Comparison of ENCODE assay signal across 22 mouse cellular contexts in genomic region chr12:31299676-31300197, GRCm38 (mm10). TPM values are rescaled to one million over a fixed set of nuclear protein-coding genes. Genes with fewer than 3 reads are reported as not detected.
A peak's percentile ranks its signal among the peaks of the same experiment; 100 is the strongest.
DNase-seq lines count a peak whose midpoint lies in the region; ATAC-seq and TF ChIP-seq lines count a peak whose summit lies in the region.
"Had no signal": no experiment of that assay in that cellular context is flagged by ENCODE, and none has a peak within 500 bp of the region (broad histone marks: within the 10 kb centered on the region; RNA-seq: fewer than 3 reads in every experiment).

No protein-coding gene starts in this region.

- no peak for TF ChIP-seq CTCF in intestine, postnatal 0 days (IDR thresholded peaks at IDR 0.05; ENCODE audit: low read depth)

- H3K9me3 ChIP-seq in heart, embryonic 13.5 days: no peaks in the 10 kb centered on the region
- H3K9me3 ChIP-seq in midbrain, embryonic 13.5 days: no peaks in the 10 kb centered on the region
- no peaks in the 10 kb centered on the region for H3K9me3 ChIP-seq in intestine, postnatal 0 days (ENCODE audit: control insufficient read depth)
- H3K9me3 ChIP-seq: kidney, embryonic 15.5 days; midbrain, embryonic 10.5 days had no signal

- H3K4me1 ChIP-seq in heart, embryonic 13.5 days: peaks cover 51% of the 10 kb centered on the region
- no peaks in the 10 kb centered on the region for H3K4me1 ChIP-seq in midbrain, embryonic 13.5 days (replicated peaks)
- H3K4me1 ChIP-seq in intestine, postnatal 0 days (replicated peaks; ENCODE audit: control insufficient read depth, insufficient read depth, low read length): 0 out of 2 replicates have a peak, but pooled peaks cover 3% of the 10 kb centered on the region

- peak; percentile 57 for ATAC-seq in heart, embryonic 13.5 days (ENCODE audit: extremely low read depth, insufficient number of reproducible peaks, low FRiP score, low TSS enrichment)
- ATAC-seq in midbrain, embryonic 13.5 days: no peak
- no peak for ATAC-seq in intestine, postnatal 0 days
- ATAC-seq: forebrain, embryonic 14.5 days; inflammation-experienced regulatory T-cells, adult 6 months had no signal

- peaks cover 98% of the 10 kb centered on the region for H3K36me3 ChIP-seq in heart, embryonic 13.5 days
- H3K36me3 ChIP-seq in midbrain, embryonic 13.5 days: no peaks in the 10 kb centered on the region
- peaks cover 33% of the 10 kb centered on the region for H3K36me3 ChIP-seq in intestine, postnatal 0 days (ENCODE audit: control insufficient read depth, insufficient read depth)
- H3K36me3 ChIP-seq: midbrain, embryonic 10.5 days had no signal

- DNase-seq in heart, adult 11 months: peak; percentile 96
- DNase-seq in heart, postnatal 25 days (ENCODE audit: low spot score): no peak
- DNase-seq in adrenal gland, postnatal 36 days: peak; percentile 83 to 86
- peak; percentile 36 for DNase-seq in lung, postnatal 10 days
- no peak for DNase-seq in right cerebral cortex, postnatal 36 days (ENCODE audit: low spot score in 2 of 2)
- DNase-seq: cerebellum, adult 9-11 months; lung, embryonic 14.5 days; retina, postnatal 1 day; spleen, adult 18-20 months; thymus, postnatal 4 days had no signal

- no peak overlapping the region for H3K4me3 ChIP-seq in heart, embryonic 13.5 days
- no peak overlapping the region for H3K4me3 ChIP-seq in midbrain, embryonic 13.5 days (replicated peaks)
- H3K4me3 ChIP-seq in intestine, postnatal 0 days (ENCODE audit: low read depth, low read length): no peak overlapping the region
- H3K4me3 ChIP-seq: kidney, embryonic 15.5 days; midbrain, embryonic 10.5 days had no signal

- intact Hi-C loops in heart, postnatal 25 days (cut with DNase I): loop anchor here (5.0 to 10.0 kb wide), 2 partner anchors 32 to 175 kb away; partner anchors contain the start of gene Lamb1

- peak overlapping the region; percentile 85 for H3K27ac ChIP-seq in heart, embryonic 13.5 days (replicated peaks)
- H3K27ac ChIP-seq in midbrain, embryonic 13.5 days: no peak overlapping the region
- no peak overlapping the region for H3K27ac ChIP-seq in intestine, postnatal 0 days (ENCODE audit: low read depth, low read length)
- H3K27ac ChIP-seq: kidney, embryonic 15.5 days; midbrain, embryonic 10.5 days had no signal

- H3K27me3 ChIP-seq in heart, embryonic 13.5 days (replicated peaks): no peaks in the 10 kb centered on the region
- H3K27me3 ChIP-seq in midbrain, embryonic 13.5 days: no peaks in the 10 kb centered on the region
- H3K27me3 ChIP-seq in intestine, postnatal 0 days (replicated peaks; ENCODE audit: control insufficient read depth, insufficient read depth, low read length): no peaks in the 10 kb centered on the region
- H3K27me3 ChIP-seq: kidney, embryonic 15.5 days had no signal

- H3K9ac ChIP-seq in heart, embryonic 13.5 days: peak overlapping the region; percentile 63
- H3K9ac ChIP-seq in midbrain, embryonic 13.5 days (replicated peaks): no peak overlapping the region
- H3K9ac ChIP-seq in intestine, postnatal 0 days (ENCODE audit: low read depth, low read length): no peak overlapping the region
- H3K9ac ChIP-seq: kidney, embryonic 15.5 days; lung, embryonic 14.5 days had no signal

- WGBS in heart, embryonic 13.5 days: 22% methylated on average over 14 of the region's 14 CpGs
- WGBS in midbrain, embryonic 13.5 days: 88% methylated on average over 14 of the region's 14 CpGs
- WGBS in intestine, postnatal 0 days: 81% methylated on average over 14 of the region's 14 CpGs

- H3K4me2 ChIP-seq in heart, embryonic 13.5 days: no peak overlapping the region
- H3K4me2 ChIP-seq in midbrain, embryonic 13.5 days (replicated peaks): no peak overlapping the region
- no peak overlapping the region for H3K4me2 ChIP-seq in intestine, postnatal 0 days (replicated peaks; ENCODE audit: low read depth)
- H3K4me2 ChIP-seq: kidney, embryonic 15.5 days; lung, embryonic 14.5 days had no signal

RNA-seq across cellular contexts. Expression of gene Lamb1, which starts 34.7 kb away (rescaled TPM):
- total RNA-seq in heart, postnatal 25 days (2021): 10 to 100 TPM; 87.5 to 89.2 TPM
- total RNA-seq in adrenal gland, postnatal 36 days (2021): 100 to 1,000 TPM; 121 to 201 TPM
- 90.6 and 91.3 TPM in 2 replicates for polyA plus RNA-seq in heart, embryonic 13.5 days (2015; fragmentation: Nextera tagmentation; extraction: Ambion mirVana)
- 12.4 and 15.4 TPM in 2 replicates for polyA plus RNA-seq in midbrain, embryonic 13.5 days (2015; fragmentation: Nextera tagmentation; extraction: Ambion mirVana)
- polyA plus RNA-seq in intestine, postnatal 0 days (2015; fragmentation: Nextera tagmentation; extraction: Ambion mirVana): 25.8 and 27.5 TPM in 2 replicates
- total RNA-seq: granulocyte monocyte progenitor cell, adult 5-6 weeks had no signal
- polyA plus RNA-seq: inflammation-experienced regulatory T-cells, adult 6 months had no signal

RNA-seq across cellular contexts. Expression of gene Dld, which starts 51.5 kb away (rescaled TPM):
- 100 to 1,000 TPM; 420 to 439 TPM for total RNA-seq in heart, postnatal 25 days (2021)
- 100 to 1,000 TPM; 290 to 341 TPM for total RNA-seq in adrenal gland, postnatal 36 days (2021)
- polyA plus RNA-seq in heart, embryonic 13.5 days (2015; fragmentation: Nextera tagmentation; extraction: Ambion mirVana): 179 and 190 TPM in 2 replicates
- polyA plus RNA-seq in midbrain, embryonic 13.5 days (2015; fragmentation: Nextera tagmentation; extraction: Ambion mirVana): 125 and 130 TPM in 2 replicates
- 115 and 124 TPM in 2 replicates for polyA plus RNA-seq in intestine, postnatal 0 days (2015; fragmentation: Nextera tagmentation; extraction: Ambion mirVana)

RNA-seq across cellular contexts. Expression of gene Gm6993, which starts 59.2 kb away (rescaled TPM):
- not detected for total RNA-seq in heart, postnatal 25 days (2021)
- not detected for total RNA-seq in adrenal gland, postnatal 36 days (2021)
- polyA plus RNA-seq in heart, embryonic 13.5 days (2015; fragmentation: Nextera tagmentation; extraction: Ambion mirVana): not detected in 2 replicates
- not detected in 2 replicates for polyA plus RNA-seq in midbrain, embryonic 13.5 days (2015; fragmentation: Nextera tagmentation; extraction: Ambion mirVana)
- polyA plus RNA-seq in intestine, postnatal 0 days (2015; fragmentation: Nextera tagmentation; extraction: Ambion mirVana): not detected in 2 replicates
- total RNA-seq: granulocyte monocyte progenitor cell, adult 5-6 weeks; layer of hippocampus, adult 8-10 months; neutrophil, adult 5-6 weeks had no signal
- polyA plus RNA-seq: forebrain, embryonic 14.5 days; inflammation-experienced regulatory T-cells, adult 6 months; kidney, embryonic 15.5 days; limb, embryonic 14.5 days; lung, embryonic 14.5 days; midbrain, embryonic 10.5 days; stomach, embryonic 16.5 days had no signal

Comparison
In these comparisons a context has a peak if more than half of its experiments do, and no peak if none do; other contexts are left out.
1. DNase-seq: peak in heart, adult 11 months (single experiment), adrenal gland, postnatal 36 days (2 of 2) and lung, postnatal 10 days (single experiment); none in heart, postnatal 25 days (single experiment) and right cerebral cortex, postnatal 36 days (0 of 2).